Mouse (Mus musculus): Measurements from ENCODE around the gene Cabp4.

Cabp4 gene

DNA sequence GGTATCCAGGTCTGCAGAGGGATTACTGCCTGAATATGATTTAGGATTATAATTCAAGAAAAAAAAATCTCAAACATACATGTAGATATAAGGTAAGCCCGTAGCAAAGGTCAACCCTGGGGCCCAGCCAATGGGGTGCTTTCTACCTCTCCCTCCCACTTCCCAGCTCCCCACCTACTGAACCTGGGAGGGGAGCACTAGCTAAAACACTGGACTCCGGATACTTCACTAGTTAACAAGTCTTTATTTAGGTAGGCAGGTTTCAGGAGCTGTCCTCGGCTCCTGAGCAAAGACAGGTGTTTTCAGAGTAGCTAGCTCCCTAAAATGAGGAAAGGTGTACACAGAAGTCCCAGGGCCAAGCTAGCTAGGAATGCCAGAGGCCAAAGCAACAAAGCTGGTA, 20.3 kb upstream of the Cabp4 start:
- no peak for DNase-seq

DNA sequence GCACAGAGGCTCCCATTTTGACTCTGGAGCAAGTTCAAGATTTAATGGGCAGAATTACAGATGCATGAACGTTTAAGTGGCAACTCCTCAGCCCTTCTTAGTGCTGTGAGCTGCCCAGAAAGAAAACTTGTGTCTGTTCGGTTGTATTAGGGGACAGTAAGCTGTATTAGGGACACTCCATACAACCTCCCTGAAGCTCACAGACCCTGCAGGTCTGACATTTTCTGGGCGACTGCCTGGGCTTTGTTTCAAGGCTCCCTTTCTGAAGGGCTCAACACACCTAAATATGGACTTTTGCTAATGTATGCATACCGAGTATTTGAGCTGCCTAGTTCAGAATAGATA, 19.7 kb upstream of the Cabp4 start:
- DNase-seq: no peak

DNA sequence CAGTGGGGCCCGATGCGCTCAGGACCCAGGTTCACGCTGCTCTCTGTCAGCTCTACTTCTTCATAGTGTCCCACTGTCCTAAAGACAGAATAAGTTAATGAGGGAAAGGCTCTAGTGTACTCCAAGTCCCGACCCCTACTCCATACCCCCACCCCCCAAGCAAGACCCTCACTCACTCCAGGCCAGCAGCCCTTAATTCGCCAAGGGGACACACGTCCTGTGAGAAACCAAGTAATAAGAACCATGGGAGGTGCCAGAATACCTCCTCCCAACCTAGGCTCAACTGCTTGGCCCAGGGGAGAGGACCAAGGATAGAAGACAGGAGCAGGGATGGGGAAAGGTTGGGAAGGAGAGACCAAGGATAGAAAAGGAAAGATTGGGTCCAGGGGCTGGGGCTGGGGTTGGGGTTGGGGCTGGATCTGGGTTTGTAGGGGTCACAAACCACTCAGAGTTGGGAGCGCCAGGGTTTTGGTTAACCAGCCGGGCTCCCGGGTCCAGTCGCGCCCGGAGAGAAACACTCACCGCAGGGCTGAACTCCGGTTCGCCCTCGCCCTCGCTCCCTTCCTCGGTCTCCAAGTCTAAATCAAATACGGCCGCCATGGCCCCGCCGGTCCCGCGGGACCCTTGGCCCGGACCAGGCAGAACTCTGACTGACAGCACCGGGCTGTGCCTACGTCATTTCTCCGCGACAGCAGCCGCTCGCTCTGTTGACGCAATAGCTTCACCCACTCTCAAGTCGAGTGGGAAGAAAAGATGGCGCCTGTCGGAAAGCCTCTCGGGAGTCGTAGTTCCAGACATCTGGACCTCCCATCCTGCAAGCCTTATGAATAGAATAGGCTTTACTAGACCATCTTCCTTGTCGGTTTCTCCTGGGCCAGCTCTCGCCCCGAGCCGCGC, 19.1 kb upstream of the Cabp4 start, which contains the start of gene Rps6kb2:
Rps6kb2 (minus strand) TSS at position 709 of the 897 bp plus-strand sequence.
- DNase-seq: peak; percentile 98 to 99

DNA sequence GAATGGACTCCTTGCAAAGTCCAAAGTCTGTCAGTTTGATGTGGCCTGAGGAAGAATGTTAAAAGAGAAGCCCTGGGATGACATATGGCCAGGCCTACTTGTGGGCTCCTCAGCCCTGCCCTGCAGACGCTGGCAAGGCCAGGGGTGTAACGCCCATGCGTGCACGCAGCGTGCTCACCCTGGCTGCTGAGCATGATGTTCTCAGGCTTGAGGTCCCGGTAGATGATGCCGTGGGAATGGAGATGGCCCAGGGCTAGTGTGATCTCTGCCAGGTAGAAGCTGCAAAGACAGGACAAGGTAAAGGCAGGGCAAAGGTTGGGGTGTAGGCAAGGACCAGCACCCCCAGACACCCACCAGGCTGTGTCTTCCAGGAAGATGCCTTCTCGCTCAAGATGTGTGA, 15.2 kb upstream of the Cabp4 start:
- no peak for DNase-seq

DNA sequence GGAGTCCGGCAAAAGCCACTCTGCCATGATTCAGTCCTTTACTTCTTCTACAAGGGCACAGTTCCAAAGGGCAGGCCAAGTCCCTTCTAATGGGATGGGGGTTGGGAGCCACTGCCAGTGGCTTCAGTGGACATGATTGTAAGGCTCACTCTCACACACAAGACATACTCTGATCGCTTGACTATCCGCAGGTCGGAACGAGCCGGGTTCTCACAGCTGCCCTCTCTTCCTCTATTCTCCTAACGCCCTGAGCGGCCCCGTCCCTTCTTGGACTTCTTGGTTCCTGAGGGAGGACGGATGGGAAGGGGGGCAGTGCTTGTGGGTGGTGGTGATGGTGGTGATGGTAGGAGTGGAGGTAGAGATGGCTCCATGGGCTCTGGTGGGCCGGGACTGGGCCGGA, 12.9 kb upstream of the Cabp4 start:
- no peak for DNase-seq

- DNase-seq: peak; percentile 16 to 42
Measured at GRCm38 (mm10) chr19:4156073-4156579, 12.3 kb upstream of the Cabp4 start.

DNA sequence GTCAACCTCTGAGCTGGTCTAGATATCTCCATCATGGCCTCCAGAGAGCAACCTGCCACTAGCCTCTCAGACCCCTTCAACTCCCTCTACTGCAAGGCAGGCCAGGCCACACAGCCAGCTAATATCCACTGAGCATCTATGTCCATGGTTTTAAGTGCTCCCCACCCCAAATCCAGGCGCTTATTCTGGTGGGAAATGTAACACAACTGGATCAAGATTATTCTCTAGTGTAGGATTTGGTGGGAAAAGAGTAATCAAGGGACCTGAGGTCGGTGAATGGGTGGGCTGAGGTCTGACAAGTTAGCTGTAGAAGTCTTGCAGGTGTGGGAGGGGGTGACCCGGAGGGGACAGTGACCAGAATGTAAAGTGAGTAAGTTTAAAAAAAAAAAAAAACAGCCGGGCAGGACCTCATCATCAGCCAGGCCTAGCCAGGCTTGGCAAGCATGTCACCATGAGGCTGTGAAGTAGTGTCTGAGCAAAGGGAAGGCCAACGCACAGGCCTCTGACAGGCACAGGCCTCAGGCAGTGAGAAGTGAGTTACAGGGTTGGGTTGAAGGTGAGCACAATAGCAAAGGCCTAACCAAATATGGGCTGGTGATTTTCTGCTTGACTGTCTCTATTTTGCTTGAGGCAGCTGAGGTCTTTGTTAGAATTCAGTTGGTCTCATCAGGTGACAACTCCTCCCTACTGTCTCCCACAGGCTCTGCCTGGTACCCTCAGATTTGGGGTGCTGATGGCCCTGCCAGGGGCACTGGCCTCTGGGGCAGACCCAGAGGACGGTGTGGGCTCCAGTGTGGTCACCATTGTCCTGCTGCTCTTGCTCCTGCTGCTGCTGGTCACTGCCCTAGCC, 11.6 kb upstream of the Cabp4 start:
- no peak for DNase-seq

DNA sequence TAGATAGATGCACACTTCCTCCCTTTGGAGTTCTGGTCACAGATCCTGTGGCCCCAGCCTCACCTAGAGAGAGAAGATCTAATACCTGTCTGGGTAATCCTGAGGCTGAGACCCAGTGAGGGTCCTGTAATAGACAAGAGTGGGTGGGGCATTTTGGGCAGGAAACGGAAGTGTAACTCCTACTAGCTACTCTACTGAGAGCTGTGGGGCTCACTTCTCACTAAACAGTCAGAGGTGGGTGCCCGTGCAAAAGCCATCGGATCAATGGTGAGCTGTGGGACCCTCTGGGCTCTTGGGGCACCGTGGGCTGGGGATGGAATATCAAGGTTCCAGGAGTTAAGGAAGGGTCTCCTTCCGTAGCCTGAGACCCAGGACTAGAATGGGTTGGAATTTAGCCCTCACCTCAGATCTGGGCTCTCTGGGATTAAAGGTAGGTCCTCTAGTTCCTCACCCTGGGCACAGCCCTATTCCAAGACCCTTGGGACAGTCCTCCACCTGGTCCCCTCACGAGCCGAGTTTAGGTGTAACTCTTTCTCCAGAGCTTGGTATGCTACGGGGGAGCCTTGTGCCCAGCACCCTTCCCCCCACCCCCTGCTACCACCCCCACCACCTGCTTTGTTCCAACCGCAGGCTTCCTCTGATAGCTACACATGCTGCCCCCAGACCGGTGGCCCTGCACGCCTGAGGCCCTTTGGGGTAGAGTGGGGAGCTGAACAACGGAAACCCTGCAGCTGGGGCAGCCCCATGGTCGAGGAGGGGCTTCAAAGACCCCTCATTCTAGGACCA, 10.8 kb upstream of the Cabp4 start:
- peak in 1 of 2 experiments; percentile 21 for DNase-seq

GRCm38 (mm10) chr19:4153232-4153654, 9.4 kb upstream of the Cabp4 start, which contains the start of gene Ptprcap:
Ptprcap (plus strand) TSS chr19:4153604.
- DNase-seq: peak; percentile 69 to 78

- DNase-seq: peak in 1 of 2 experiments; percentile 70
Measured at GRCm38 (mm10) chr19:4152445-4153231, 8.8 kb upstream of the Cabp4 start.

GRCm38 (mm10) chr19:4151898-4152297, 8.1 kb upstream of the Cabp4 start:
- no peak for DNase-seq

GRCm38 (mm10) chr19:4151488-4151860, 7.6 kb upstream of the Cabp4 start:
- DNase-seq: no peak

DNA sequence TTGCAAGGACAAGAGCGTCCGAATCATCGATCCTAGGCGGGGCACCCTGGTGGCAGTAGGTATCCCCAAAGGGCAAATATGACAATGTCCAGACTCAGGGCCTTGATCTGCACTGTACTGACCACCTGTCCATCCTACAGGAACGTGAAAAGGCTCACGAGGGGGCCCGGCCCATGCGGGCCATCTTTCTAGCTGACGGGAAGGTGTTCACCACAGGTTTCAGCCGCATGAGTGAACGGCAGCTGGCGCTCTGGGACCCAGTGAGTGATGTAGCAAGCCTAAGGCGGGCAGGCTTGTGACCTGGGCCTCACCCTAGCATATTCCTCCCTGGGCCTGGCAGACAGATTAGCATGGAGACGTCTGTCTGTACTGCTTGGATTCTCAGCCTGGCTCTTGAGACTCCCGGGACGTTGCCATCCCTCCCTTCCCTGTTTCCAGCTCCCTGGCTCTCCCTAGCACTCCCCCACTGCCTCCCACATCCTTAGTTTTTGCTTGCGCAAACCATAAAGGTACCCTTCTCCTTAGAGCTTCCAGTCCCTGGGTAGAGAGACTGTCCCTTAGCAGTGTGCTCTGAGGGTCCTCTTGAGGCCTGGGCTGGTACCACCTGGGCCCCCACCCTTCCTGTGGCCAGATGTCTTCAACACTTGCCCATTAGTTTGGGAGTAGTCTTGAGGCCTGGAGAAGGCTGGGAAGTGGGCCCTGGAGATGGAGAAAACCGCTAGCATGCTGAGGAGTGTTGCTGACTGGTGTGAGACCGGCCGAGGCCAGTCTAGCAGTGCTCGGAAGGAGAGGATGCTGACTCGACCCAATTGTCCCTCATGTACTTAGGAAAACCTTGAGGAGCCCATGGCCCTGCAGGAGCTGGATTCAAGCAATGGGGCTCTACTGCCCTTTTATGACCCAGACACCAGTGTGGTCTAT, 7.0 kb upstream of the Cabp4 start:
- DNase-seq: no peak

GRCm38 (mm10) chr19:4149764-4150461, 6.1 kb upstream of the Cabp4 start:
- DNase-seq: no peak

DNA sequence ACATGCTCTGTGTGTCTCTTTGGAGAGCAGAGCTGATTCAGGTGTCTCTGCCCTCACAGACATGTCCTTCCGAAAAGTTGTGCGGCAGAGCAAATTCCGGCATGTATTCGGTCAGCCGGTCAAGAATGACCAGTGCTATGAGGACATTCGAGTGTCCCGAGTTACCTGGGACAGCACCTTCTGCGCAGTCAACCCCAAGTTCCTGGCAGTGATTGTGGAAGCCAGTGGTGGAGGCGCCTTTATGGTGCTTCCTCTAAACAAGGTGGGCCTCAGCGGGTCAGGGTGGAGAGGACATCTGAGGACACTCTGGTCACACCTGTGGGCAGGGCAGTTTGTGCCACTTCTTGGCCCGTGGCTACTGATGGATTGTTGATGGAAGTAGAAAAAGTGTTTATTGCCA, 5.5 kb upstream of the Cabp4 start:
- DNase-seq: no peak

DNA sequence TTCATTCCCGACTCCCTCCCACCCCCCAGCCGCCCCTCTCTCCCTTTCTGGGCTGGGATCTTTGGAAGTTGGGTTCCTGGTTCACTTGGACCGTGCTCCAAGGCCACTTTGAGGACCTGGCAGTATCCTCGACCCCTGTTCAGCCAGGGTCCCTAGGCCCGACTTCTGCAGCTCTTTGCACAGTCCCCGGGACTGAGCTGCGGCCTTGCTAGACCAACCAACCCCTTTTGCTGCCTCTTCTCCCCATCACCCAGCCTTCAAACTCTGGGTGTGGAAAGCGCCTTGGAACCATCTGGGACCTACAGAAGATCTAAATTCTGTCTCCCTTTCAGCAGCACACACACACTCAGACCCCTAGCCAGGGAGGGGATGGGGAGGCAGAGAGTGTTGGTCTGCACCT, 5.0 kb upstream of the Cabp4 start:
- peak in 1 of 2 experiments; percentile 48 for DNase-seq

- DNase-seq: peak; percentile 99
Measured at GRCm38 (mm10) chr19:4148491-4148806, 4.6 kb upstream of the Cabp4 start, which contains the start of gene Coro1b. Coro1b (plus strand) TSS chr19:4148619.

GRCm38 (mm10) chr19:4147782-4148490, 4.1 kb upstream of the Cabp4 start:
- DNase-seq: no peak

DNA sequence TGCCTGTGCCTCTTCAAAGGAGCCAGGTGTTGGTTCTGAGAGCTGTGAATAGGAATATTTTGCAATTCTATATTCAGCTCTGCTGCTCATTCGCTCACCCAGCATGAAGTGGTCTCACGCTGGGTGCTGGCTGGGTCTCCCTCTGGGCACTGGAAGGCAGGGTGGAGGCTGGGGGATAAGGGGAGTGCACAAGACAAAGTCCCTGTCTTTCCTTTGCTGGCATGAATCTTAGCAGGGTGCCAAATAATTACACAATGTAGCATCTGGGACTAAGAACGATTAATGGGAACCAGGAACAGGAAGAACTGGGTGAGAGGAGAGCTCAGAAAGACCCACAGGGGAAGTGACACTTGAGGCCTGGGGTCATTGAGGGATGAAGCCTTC, 3.2 kb upstream of the Cabp4 start:
- DNase-seq: no peak
